Mouse (Mus musculus) G1E-ER4 (cell line): ENCODE measurements around the gene Borcs5. TPM values are rescaled to one million over a fixed set of nuclear protein-coding genes. Genes with fewer than 3 reads are reported as not detected.

Source experiments
- GATA1 ChIP-seq: IDR thresholded peaks from one replicate; pipeline ENCODE4 v1.8.0; 2012; ENCODE audit warnings: low read length, inconsistent platforms
- polyA plus RNA-seq: library from polyadenylated mRNA; stranded (reverse); fragments of >175 nt; gene quantifications from 2 replicates; pipeline ENCODE4 v1.2.3, GENCODE M21; 2012

Gene Borcs5
- polyA plus RNA-seq, 1 experiment = 15.0 TPM

- TF ChIP-seq GATA1 = no peak
Measured at GRCm38 (mm10) chr6:134753412-134753811, 114.1 kb downstream of the Borcs5 start.

DNA sequence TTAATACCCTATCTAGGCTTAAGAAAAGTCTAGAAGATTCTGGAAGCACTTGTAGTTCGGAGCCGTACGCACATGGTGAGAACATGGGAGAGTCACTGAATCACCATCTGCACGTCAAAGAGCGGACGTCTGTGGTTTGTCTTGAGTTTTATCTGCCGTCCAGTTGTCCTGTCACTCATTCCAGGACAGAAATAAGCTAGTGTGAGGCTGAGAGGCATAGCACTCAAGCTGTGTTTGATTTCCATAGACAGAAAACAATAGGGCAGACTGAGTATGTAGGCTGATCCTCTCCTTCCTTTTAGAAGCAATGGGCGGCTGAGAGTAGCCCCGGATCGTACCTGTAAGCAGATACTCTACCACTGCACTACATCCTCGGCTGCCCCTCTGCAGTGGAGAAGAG lies 114.5 kb downstream of the Borcs5 start:
- no peak for TF ChIP-seq GATA1

- TF ChIP-seq GATA1 = no peak
Measured at GRCm38 (mm10) chr6:134756058-134756457, 116.7 kb downstream of the Borcs5 start.

Other genes with a start within 250 kb of the Borcs5 start
- gene Bcl2l14, start 243.2 kb upstream of the Borcs5 start, polyA plus RNA-seq = not detected in 2 replicates
- 17.8 and 18.7 TPM in 2 replicates for gene Lrp6, start 72.5 kb upstream of the Borcs5 start, polyA plus RNA-seq
- gene Mansc1, start 7.0 kb upstream of the Borcs5 start, polyA plus RNA-seq = not detected in 2 replicates
- 3.1 and 4.7 TPM in 2 replicates for gene Dusp16, start 153.1 kb downstream of the Borcs5 start, polyA plus RNA-seq
- gene Crebl2, start 190.6 kb downstream of the Borcs5 start, polyA plus RNA-seq = 1.3 and 1.8 TPM in 2 replicates